In genomic region chr12:102625118-102625517, GRCm38 (mm10) we compare ENCODE assay signal across 12 mouse cellular contexts.
"Had no signal": no experiment of that assay in that cellular context is flagged by ENCODE, and none has a peak within 500 bp of the region (broad histone marks: within the 10 kb centered on the region; RNA-seq: fewer than 3 reads in every experiment).

No protein-coding gene starts in this region.

- H3K9me3 ChIP-seq: kidney, embryonic 15.5 days; limb, embryonic 12.5 days; liver, embryonic 12.5 days; lung, embryonic 15.5 days; midbrain, embryonic 13.5 days had no signal

- H3K4me1 ChIP-seq: lung, embryonic 15.5 days had no signal

- ATAC-seq: liver, embryonic 12.5 days; midbrain, embryonic 13.5 days had no signal

- H3K4me3 ChIP-seq: kidney, embryonic 15.5 days; limb, embryonic 12.5 days; liver, embryonic 12.5 days; lung, embryonic 15.5 days; midbrain, embryonic 13.5 days had no signal

- H3K27me3 ChIP-seq: kidney, embryonic 15.5 days; limb, embryonic 12.5 days; liver, embryonic 12.5 days; lung, embryonic 15.5 days; midbrain, embryonic 13.5 days had no signal

- H3K4me2 ChIP-seq: kidney, embryonic 15.5 days; limb, embryonic 12.5 days; liver, embryonic 12.5 days; lung, embryonic 15.5 days; midbrain, embryonic 13.5 days had no signal

- H3K9ac ChIP-seq: kidney, embryonic 15.5 days; limb, embryonic 12.5 days; liver, embryonic 12.5 days; lung, embryonic 15.5 days; midbrain, embryonic 13.5 days had no signal

- H3K36me3 ChIP-seq: kidney, embryonic 15.5 days; limb, embryonic 12.5 days; liver, embryonic 12.5 days; lung, embryonic 15.5 days had no signal

- H3K27ac ChIP-seq: kidney, embryonic 15.5 days; limb, embryonic 12.5 days; liver, embryonic 12.5 days; lung, embryonic 15.5 days; midbrain, embryonic 13.5 days had no signal

- DNase-seq: kidney, adult 2 months; kidney, postnatal 14 days; layer of hippocampus, postnatal 36 days; right cerebral cortex, adult 18-20 months; right cerebral cortex, postnatal 25 days; thymus, adult 18-20 months; thymus, postnatal 14 days had no signal
